Mouse (Mus musculus) heart, adult 2 months (tissue): ENCODE results near the gene Cd38.

ENCODE experiments used
- CTCF ChIP-seq: fragments of 200-600 bp; IDR thresholded peaks from 2 replicates; pipeline ENCODE4 v1.8.1; 2022; ENCODE audit warnings: antibody characterized with exemption, mild to moderate bottlenecking, moderate library complexity
- EP300 ChIP-seq: fragments of 200-500 bp; IDR thresholded peaks from 2 replicates; pipeline ENCODE4 v1.6.1; 2011; ENCODE audit warnings: low read depth, low read length, control low read depth; ENCODE audit not compliant: insufficient read depth

DNA sequence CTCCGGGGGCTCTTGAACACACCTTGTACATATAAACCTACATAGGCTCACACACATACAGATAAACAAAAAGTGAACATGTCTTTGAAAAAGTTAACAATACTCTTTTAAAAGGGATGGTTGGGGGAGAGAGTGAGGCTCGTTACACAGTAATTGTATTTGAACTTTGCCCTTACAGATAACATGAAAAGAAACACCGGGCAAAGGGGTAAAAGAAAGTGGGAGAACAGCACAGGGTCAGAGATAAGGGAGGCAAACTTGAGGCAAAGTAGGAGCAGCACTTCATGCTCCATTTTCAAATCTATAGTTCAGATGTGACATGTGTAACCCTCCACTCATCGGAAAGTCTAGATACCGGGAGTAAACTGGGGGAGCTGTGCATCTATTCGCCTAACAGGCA is 4.7 kb upstream of the Cd38 start:
- TF ChIP-seq CTCF (no peak), EP300 (no peak)
